Mouse (Mus musculus) Muller cell, postnatal 12 days (primary cell): Measurements from ENCODE around the gene Rhbdl1.

Source experiments
- DNase-seq: peaks from one replicate; pipeline ENCODE4 v3.0.0-alpha.2; 2015; ENCODE audit errors: inconsistent ontology term

The Rhbdl1 gene

DNA sequence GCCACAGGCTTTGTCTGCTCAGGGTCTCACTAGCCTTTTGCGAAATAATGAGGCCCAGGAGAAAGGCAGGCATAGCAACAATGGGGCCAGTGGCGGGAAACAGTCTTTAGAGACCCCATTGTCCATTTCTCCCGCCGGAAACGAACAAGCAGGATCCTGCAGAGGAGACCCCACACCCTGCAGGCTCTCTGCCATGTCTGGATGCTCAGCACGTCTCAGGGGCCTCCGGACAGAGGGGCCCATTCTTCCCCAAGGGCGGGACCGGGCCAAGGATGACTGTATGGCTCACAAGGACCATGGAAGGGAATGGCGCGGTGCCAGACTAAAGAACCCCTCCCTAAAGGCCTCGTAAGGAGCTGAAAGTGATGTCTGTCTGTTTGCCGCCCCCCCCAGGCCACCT, 42.9 kb downstream of the Rhbdl1 start:
- peak; percentile 31 for DNase-seq

DNA sequence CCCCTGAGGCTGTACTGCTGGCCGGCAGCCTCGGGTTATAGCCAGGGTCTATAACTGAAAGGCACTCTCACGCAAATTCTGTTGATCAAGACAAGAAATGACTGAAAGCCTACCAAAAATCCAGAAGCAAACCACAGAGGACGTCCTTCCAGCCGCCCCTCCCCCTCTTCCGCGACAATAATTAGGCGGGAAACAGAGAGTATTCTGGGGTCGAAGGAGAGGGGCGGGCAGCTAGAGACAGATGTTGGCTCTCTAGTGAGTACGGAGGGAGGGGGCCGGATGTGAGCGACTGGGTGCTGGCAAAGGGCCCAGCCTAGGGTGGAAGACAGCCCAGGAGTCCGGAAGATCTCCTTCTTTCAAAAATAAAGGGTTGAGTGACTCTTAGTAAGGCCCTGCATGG, 44.5 kb downstream of the Rhbdl1 start, which contains the start of gene Fam173a:
Gene Fam173a (minus strand): TSS at position 287 of the 400 bp plus-strand sequence.
- peak; percentile 85 for DNase-seq

DNA sequence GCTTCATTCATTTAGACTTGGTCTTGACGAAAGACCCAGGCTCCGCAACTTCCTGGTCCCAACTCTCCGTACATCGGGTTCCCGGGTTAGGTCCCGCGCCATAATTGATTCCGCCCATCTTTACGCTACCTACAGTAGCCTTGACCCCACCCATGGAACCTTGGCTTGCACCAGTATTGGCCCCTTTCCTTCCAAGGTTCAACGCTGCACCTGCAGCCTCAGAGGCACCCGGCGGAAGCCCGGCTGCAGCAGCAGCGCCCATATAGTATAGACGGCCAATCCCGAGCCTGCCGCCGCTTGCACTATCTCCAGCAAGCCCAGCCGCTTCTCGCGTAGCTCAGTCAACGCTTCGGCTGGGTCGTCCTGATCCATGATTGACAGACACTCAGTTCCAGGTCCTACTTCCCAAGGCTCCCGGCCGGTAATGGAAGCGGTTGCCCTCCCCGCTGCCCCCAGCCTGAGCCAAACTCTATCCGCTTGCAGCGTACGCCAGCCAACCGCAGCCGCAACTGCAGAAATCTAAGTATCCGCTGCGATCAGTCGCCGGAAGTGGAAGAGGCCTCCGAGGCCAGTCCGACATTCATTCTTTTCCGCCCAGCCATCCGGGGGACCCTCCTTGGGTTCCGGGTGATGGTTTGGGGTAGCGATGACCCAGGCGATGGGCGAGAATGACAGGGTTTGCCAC, 45.1 kb downstream of the Rhbdl1 start:
- DNase-seq: peak; percentile 90

DNA sequence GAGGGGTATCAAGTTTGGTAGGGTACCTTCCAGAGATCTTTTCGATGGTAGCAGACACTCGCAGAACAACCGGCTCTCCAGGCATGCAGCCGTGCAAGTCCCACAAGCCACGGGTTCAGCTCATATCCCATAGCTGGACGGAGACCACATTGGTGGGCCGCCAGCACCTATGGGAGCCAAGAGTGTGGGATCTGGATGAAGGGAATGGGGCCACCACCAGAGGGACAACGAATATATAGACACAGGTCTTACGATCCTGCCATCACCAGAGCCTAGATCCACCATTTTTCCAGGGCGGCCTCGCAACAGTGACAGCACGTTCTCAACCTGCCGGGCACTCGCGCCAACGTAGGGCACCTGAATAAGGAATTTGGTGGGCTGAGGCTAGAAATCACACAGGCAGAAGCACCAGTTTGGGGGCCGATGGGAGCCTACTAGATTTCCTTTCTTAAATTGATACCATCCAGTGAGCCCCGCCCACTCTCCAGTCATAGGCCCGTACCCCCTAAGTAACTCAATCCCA, 45.7 kb downstream of the Rhbdl1 start:
- peak; percentile 51 for DNase-seq

DNA sequence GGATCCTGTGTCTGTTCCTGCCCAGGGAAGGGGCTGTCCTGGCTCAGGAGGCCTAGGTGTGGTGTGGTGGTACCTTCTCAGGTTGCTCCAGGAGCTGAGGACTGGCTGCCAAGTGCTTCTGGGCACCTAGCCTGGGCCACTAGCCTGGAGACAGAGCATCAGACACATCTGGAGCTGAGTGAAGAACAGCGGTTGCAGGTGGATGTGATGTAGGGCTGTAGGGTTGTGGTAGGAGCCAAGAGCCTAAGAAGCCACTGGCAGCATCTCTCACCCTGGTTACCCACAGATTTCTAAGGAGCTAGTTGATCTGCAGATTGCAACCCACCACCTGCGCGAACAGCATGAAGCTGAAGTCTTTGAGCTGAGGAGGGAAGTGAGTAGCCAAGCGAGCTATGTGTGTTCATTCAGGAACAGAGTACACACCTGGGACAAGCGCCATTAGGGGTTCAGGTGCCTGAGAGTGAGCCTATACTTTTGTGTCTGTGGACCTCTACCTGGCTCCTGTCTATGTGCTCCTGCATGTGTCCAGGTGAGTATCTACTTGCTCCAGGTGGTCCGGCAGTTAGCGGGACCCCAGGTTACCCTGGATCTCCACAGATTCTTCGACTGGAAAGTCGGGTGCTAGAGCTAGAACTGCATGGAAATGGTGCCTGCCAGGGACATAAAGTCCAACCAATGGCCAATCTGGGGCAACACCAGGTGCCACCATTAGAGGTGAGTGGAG, 50.2 kb downstream of the Rhbdl1 start:
- DNase-seq: no peak

DNA sequence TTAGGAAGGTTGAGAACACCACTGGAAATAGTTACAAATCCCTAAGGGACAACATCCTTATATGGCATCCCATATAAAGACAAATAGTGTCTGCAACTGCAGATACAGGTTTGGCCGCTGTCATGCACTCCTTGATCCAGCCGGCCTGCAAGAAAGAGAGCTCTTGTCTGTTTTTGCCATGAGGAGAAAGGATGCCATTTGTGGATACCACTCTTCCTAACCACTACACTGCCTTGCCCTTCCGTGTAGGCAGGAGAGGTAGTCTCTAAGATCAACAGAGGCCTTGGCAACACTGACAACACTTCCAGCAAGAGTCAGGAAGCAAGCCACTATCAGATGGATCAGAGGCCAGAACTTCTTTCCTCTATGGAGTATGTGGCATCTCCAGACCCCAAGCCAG, 50.8 kb downstream of the Rhbdl1 start, which contains the start of gene Ccdc78:
Gene Ccdc78 (plus strand): TSS at position 301 of the 400 bp plus-strand sequence.
- no peak for DNase-seq

DNA sequence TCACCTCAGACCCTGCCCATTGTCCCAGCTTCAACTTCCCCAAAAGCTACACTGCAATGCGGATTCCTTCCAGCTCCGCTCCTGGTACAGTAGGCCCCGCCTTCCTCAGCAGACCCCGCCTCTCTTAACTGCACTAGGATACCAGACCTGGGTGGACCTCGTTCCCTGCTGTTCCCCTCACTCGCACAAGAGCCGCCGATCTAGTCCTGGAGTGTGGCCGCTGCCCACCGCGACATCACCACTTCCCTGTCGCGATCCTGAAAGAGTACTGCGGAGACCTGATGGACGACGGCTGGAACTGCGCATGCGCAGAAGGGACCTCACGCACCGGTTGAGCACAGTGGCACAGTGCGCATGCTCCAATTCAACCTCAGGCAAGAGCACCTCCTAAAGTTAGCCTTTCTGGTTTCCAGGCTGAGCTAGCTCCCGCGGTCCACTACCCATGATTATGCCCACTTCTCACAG, 51.8 kb downstream of the Rhbdl1 start, which contains the start of gene Haghl:
Gene Haghl (minus strand): TSS at position 393 of the 465 bp plus-strand sequence.
- peak; percentile 91 for DNase-seq
